Mouse (Mus musculus) small intestine, adult 2 months (tissue): Measurements from ENCODE around the gene Gm10271.

ENCODE experiments used
- CTCF ChIP-seq: fragments of 200-500 bp; IDR thresholded peaks from 2 replicates; pipeline ENCODE4 v1.5.1; 2012; ENCODE audit warnings: low read depth, mild to moderate bottlenecking, control low read depth, inconsistent platforms, low read length, moderate library complexity, mixed read lengths; ENCODE audit not compliant: insufficient replicate concordance, insufficient read length; ENCODE audit errors: extremely low read depth
- POLR2A ChIP-seq: fragments of 200-500 bp; IDR thresholded peaks from 2 replicates; pipeline ENCODE4 v1.6.1; 2012; ENCODE audit warnings: low read depth, mild to moderate bottlenecking, control low read depth, inconsistent platforms, low read length, moderate library complexity

DNA sequence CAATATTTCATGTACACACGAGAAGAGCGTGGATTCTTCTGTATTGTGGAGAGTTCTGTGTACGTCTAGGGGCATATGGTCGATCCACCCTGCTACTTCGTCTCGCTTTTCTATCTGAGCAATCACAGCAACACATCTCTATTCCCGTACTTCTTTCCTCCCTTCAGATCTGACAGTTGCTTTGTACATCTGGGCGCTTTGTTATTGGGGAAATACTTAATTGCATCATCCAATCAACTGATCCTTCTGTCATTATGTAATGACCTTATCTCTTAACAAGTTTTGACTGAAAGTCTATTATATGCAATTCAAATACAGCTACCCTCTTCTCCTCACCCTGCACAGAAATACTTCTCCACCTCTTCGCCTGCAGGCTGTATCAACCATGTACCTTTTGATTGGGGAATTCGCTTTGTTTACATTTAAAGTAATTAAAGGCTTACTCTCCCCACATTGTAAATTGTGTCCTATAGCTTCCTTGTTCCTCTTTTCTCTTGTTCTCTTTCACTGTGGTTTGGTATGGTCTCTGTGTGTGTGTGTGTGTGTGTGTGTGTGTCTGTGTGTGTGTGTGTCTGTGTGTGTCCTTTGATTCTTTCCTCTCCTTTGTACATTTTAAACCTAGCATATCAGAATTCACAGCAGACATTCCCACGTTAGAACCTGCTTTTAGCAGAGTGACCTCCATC lies 45.8 kb downstream of the Gm10271 start:
- no peak for TF ChIP-seq CTCF
- TF ChIP-seq POLR2A, result no peak
